Mouse (Mus musculus) left cerebral cortex, adult 2 months (tissue): ENCODE measurements around the gene Ggct. TPM values are rescaled to one million over a fixed set of nuclear protein-coding genes. Genes with fewer than 3 reads are reported as not detected.

Experiments
- DNase-seq, 2 experiments: peaks; one replicate each; pipeline ENCODE4 v3.0.0; 2021 to 2022; ENCODE audit warnings: low spot score in 2 of 2, mixed read lengths in 1 of 2; ENCODE audit errors: extremely low spot score in 1 of 2
- H3K27ac ChIP-seq: fragments of 200-600 bp; 2 replicates; pipeline ENCODE4 v1.8.1; 2022
- H3K4me3 ChIP-seq: fragments of 200-600 bp; 2 replicates; pipeline ENCODE4 v1.8.1; 2022
- CTCF ChIP-seq: fragments of 200-600 bp; IDR thresholded peaks from 2 replicates; pipeline ENCODE4 v1.8.1; 2022; ENCODE audit warnings: antibody characterized with exemption, mild to moderate bottlenecking, moderate library complexity
- intact Hi-C: fragments of 180-260 bp; cut with DNase I; formaldehyde crosslinking; loops from one replicate; pipeline ENCODE4 v1.15.1; 2025
- total RNA-seq, 2 experiments: library from RNA; stranded (reverse); gene quantifications; 2 replicates each; pipeline ENCODE4 v1.2.3; 2021

Gene Ggct
- total RNA-seq, 2 experiments from 2014 or later = 27.7 to 29.3 TPM

DNA sequence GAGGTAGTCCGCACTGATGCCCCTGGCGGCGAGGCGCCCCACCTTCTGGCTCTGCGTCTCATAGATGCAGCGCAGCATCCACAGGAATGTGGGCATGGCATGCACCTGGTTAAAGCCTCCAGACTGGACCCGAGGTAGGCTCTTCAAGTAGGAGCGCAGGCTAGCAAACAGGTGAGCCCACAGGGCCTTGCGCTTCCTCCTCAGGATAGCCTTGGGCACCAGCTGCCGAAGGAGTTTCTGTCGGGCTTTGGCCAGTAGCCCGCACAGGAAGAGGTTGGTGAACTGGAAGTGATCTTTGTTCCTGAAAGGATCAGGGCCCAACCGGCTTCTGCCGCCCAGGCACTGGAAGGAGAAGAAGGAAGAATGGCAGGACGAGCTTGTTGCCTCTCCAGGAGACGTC is 49.5 kb downstream of the Ggct start:
- Histone ChIP-seq H3K4me3 (no peak overlapping the region), H3K27ac (no peak overlapping the region)
- no peak for TF ChIP-seq CTCF
- no peak for DNase-seq
- intact Hi-C loops = no loop called here

DNA sequence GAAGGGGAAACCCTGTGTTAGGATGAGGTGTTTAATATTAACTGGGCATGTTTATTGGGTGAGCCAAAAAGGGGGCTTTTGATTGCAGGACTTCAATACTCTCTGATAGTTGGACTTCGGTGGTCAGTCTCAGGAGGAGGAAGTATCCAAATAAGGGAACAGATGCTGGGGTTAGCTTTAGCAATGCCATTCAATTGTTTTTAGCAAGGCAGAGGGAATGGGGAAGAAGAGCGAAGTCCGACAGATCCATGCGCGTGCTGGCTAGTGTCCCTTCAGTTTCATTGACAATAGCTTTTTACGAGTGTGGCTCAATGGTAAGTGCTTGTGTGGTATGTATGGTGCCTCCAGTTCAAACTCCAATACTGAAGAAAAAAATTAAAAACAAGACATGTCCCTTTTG is 51.6 kb downstream of the Ggct start:
- TF ChIP-seq CTCF = no peak
- Histone ChIP-seq H3K27ac (no peak overlapping the region), H3K4me3 (no peak overlapping the region)
- intact Hi-C loops = no loop called here
- DNase-seq = no peak

DNA sequence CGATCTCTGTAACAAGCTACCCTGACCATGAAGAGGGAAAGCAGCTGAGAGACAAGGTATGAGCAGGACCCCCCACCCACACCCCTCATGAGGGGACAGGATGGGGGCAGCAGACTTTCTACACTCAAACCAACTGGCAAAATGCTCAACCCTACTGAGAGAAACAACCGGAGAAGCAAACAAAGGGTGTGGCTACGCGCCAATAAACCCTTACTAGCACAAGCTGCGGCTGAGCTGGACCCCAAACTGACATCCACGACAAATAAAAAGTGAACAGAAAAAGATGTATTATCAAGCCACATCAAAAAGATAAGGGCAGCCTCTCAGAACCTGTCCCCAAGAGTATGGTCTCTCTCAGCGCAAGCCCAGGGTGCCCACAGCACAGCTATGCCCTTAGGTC is 52.6 kb downstream of the Ggct start:
- no peak for TF ChIP-seq CTCF
- intact Hi-C loops = no loop called here
- no peak for DNase-seq
- Histone ChIP-seq H3K27ac (no peak overlapping the region), H3K4me3 (no peak overlapping the region)

- DNase-seq = no peak
- Histone ChIP-seq H3K4me3 (no peak overlapping the region), H3K27ac (no peak overlapping the region)
- no peak for TF ChIP-seq CTCF
- intact Hi-C loops = no loop called here
These were observed 53.1 kb downstream of the Ggct start for GRCm38 (mm10) chr6:54939631-54940030.

- Histone ChIP-seq H3K27ac (no peak overlapping the region), H3K4me3 (no peak overlapping the region)
- DNase-seq = no peak
- no peak for TF ChIP-seq CTCF
- intact Hi-C loops = no loop called here
These were observed 56.3 kb downstream of the Ggct start for GRCm38 (mm10) chr6:54936496-54936895.

GRCm38 (mm10) chr6:54934930-54935329 is 57.8 kb downstream of the Ggct start:
- intact Hi-C loops = no loop called here
- TF ChIP-seq CTCF = no peak
- H3K27ac ChIP-seq = no peak overlapping the region
- no peak overlapping the region for H3K4me3 ChIP-seq
- DNase-seq = no peak

- Histone ChIP-seq H3K27ac (no peak overlapping the region), H3K4me3 (no peak overlapping the region)
- intact Hi-C loops = no loop called here
- no peak for DNase-seq
- TF ChIP-seq CTCF = no peak
These were observed 58.4 kb downstream of the Ggct start for GRCm38 (mm10) chr6:54934313-54934712.

- DNase-seq = no peak
- TF ChIP-seq CTCF = no peak
- intact Hi-C loops = no loop called here
- H3K27ac ChIP-seq = no peak overlapping the region
- no peak overlapping the region for H3K4me3 ChIP-seq
These were observed 58.9 kb downstream of the Ggct start for GRCm38 (mm10) chr6:54933866-54934265.

GRCm38 (mm10) chr6:54933216-54933615 is 59.5 kb downstream of the Ggct start:
- intact Hi-C loops = no loop called here
- no peak for DNase-seq
- TF ChIP-seq CTCF = no peak
- no peak overlapping the region for H3K4me3 ChIP-seq
- no peak overlapping the region for H3K27ac ChIP-seq

Other genes starting within 250 kb of the Ggct start
- 10 to 100 TPM; 13.7 to 14.1 TPM for gene Znrf2, start 176.0 kb downstream of the Ggct start, total RNA-seq
- 1 to 10 TPM; 3.4 to 4.3 TPM for gene Nod1, start 20.3 kb downstream of the Ggct start, total RNA-seq
- gene Gars, start 45.1 kb upstream of the Ggct start, total RNA-seq = 100 to 1,000 TPM; 134 to 142 TPM
- gene Crhr2, start 140.1 kb upstream of the Ggct start, total RNA-seq = 1 to 10 TPM; 2.7 to 2.9 TPM
- 1 to 10 TPM; 1.1 to 2.1 TPM for gene Inmt, start 182.1 kb upstream of the Ggct start, total RNA-seq
- 10 to 100 TPM; 10.2 to 11.0 TPM for gene Mindy4, start 210.4 kb upstream of the Ggct start, total RNA-seq